Mouse (Mus musculus): Measurements from ENCODE around the gene Ldlrad3.

Ldlrad3 gene

GRCm38 (mm10) chr2:102038229-102038894 lies 147.8 kb downstream of the Ldlrad3 start:
- no peak for DNase-seq (ENCODE audit: low spot score in 2 of 2)

GRCm38 (mm10) chr2:102036665-102037511 lies 149.3 kb downstream of the Ldlrad3 start:
- DNase-seq (ENCODE audit: low spot score in 2 of 2) = peak; percentile 55 to 57

GRCm38 (mm10) chr2:102034513-102034879 lies 151.7 kb downstream of the Ldlrad3 start:
- no peak for DNase-seq (ENCODE audit: low spot score in 2 of 2)

GRCm38 (mm10) chr2:102033818-102034512 lies 152.2 kb downstream of the Ldlrad3 start:
- peak in 1 of 2 experiments; percentile 48 for DNase-seq (ENCODE audit: low spot score in 2 of 2)

GRCm38 (mm10) chr2:102032713-102033343 lies 153.4 kb downstream of the Ldlrad3 start:
- DNase-seq (ENCODE audit: low spot score in 2 of 2) = peak; percentile 76 to 77

GRCm38 (mm10) chr2:102030652-102031051 lies 155.5 kb downstream of the Ldlrad3 start:
- peak; percentile 81 to 87 for DNase-seq (ENCODE audit: low spot score in 2 of 2)

GRCm38 (mm10) chr2:102030152-102030551 lies 156.0 kb downstream of the Ldlrad3 start:
- no peak for DNase-seq (ENCODE audit: low spot score in 2 of 2)

- no peak for DNase-seq (ENCODE audit: low spot score in 2 of 2)
Observed at GRCm38 (mm10) chr2:102029682-102030081, 156.5 kb downstream of the Ldlrad3 start.

GRCm38 (mm10) chr2:102027265-102027664 lies 158.9 kb downstream of the Ldlrad3 start:
- DNase-seq (ENCODE audit: low spot score in 2 of 2) = no peak

- no peak for DNase-seq (ENCODE audit: low spot score in 2 of 2)
Observed at GRCm38 (mm10) chr2:102026156-102026555, 160.0 kb downstream of the Ldlrad3 start.

- no peak for DNase-seq (ENCODE audit: low spot score in 2 of 2)
Observed at GRCm38 (mm10) chr2:102024483-102024882, 161.7 kb downstream of the Ldlrad3 start.

- DNase-seq (ENCODE audit: low spot score in 2 of 2) = no peak
Observed at GRCm38 (mm10) chr2:102021371-102022084, 164.7 kb downstream of the Ldlrad3 start.

GRCm38 (mm10) chr2:102020546-102020945 lies 165.6 kb downstream of the Ldlrad3 start:
- no peak for DNase-seq (ENCODE audit: low spot score in 2 of 2)

GRCm38 (mm10) chr2:102014538-102015113 lies 171.6 kb downstream of the Ldlrad3 start:
- no peak for DNase-seq (ENCODE audit: low spot score in 2 of 2)

GRCm38 (mm10) chr2:102011311-102011975 lies 174.7 kb downstream of the Ldlrad3 start:
- no peak for DNase-seq (ENCODE audit: low spot score in 2 of 2)

GRCm38 (mm10) chr2:102009766-102010265 lies 176.4 kb downstream of the Ldlrad3 start:
- DNase-seq (ENCODE audit: low spot score in 2 of 2) = no peak

GRCm38 (mm10) chr2:102006143-102006542 lies 180.0 kb downstream of the Ldlrad3 start:
- DNase-seq (ENCODE audit: low spot score in 2 of 2) = no peak

GRCm38 (mm10) chr2:102005377-102006007 lies 180.7 kb downstream of the Ldlrad3 start:
- DNase-seq (ENCODE audit: low spot score in 2 of 2) = no peak

GRCm38 (mm10) chr2:102003776-102004264 lies 182.4 kb downstream of the Ldlrad3 start:
- no peak for DNase-seq (ENCODE audit: low spot score in 2 of 2)

All from thymus, postnatal 10 days (tissue).